Mouse (Mus musculus) gastrocnemius, postnatal 4 days (tissue): ENCODE data around the gene Bricd5. TPM values are rescaled to one million over a fixed set of nuclear protein-coding genes. Genes with fewer than 3 reads are reported as not detected.

ENCODE experiments used
- DNase-seq, 2 experiments: peaks; one replicate each; pipeline ENCODE4 v3.0.0; 2021 to 2022; ENCODE audit warnings: low spot score in 2 of 2, mixed read lengths in 2 of 2
- total RNA-seq, 2 experiments: library from RNA; stranded (reverse); gene quantifications; 2 replicates each; pipeline ENCODE4 v1.2.3; 2021

Bricd5 gene
- total RNA-seq, 2 experiments from 2014 or later: 0.91 to 1.5 TPM

DNA sequence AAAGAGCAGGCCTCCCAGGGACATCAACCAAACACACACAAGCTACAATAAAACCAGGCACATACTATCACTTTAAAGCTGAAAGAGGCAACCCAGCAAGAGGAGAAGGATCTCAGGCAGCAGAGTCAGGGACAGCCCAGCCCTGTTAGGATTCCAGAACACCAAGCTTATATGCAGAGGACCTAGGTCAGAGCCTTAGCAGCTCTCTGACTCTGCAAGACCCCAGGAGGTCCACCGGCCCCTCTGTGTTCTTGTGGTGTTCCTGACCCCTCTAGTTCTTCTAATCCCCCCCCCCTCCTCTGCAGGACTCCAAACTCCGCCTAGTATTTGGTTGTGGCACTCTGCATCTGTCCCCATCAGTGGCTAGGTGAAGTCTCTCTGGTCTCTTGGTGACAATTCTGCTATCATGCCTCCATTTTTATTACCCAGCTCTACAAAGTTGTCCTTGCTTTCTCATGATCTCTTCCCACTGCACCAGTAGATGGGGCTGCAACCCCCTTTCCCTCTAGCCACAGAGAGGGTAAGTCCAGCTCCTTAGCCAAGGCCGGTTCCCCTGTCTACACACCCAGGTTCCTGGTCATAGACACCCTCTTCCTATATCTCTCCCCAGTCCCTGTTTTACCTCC is 6.6 kb downstream of the Bricd5 start:
- DNase-seq: no peak

- DNase-seq: no peak
Observed at GRCm38 (mm10) chr17:24481027-24481815, 7.5 kb downstream of the Bricd5 start.

DNA sequence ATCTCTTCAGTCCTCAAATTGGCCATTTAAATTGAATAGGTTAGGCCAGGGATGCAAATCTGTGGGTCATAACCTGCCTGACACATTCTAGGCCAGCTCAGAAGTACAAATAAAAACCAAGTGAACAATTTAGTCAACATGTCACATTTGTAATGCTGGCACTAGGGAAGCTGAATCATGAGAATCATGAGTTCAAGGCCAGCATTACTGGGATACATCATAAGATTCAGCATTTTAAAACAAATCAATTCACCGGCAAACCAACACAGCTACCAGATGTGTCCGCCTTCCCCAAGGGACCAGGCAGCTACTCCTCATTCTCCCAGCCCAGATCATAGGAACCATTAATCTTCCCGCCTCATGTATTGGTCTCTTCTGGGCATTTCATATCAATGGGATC is 9.8 kb downstream of the Bricd5 start:
- DNase-seq: no peak

DNA sequence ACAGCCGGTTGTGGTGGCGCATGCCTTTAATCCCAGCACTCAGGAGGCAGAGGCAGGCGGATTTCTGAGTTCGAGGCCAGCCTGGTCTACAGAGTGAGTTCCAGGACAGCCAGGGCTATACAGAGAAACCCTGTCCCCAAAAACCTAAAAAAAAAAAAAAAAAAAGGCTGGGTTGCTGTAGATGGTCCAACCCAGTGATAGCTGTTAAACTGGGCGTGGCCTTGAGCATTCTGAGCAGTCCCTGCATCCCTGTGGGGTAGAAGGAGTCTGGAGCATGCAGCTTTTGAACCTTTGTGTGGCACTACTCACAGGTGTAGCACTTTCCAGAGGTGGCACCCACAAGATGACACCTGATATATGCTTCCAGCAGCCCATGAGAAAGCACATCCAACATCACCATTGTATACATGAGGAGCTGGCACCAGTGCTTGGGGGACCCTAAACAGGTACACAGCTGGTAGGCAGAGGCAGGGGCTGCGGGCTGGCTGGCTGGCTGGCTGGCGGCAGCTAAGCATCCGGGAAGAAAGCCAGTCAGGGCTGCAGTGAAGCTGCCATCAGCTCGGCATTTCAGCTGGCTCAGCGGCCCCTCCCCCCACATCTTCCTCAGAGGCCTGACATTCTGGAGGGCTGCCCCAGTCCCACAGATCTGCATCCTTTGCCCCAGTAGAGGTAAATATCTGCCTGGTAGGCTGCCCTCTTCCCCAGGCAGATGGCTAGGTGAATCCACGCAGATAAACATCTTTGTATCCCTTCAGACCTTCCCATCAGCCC is 11.6 kb downstream of the Bricd5 start:
- peak in 1 of 2 experiments; percentile 37 for DNase-seq

DNA sequence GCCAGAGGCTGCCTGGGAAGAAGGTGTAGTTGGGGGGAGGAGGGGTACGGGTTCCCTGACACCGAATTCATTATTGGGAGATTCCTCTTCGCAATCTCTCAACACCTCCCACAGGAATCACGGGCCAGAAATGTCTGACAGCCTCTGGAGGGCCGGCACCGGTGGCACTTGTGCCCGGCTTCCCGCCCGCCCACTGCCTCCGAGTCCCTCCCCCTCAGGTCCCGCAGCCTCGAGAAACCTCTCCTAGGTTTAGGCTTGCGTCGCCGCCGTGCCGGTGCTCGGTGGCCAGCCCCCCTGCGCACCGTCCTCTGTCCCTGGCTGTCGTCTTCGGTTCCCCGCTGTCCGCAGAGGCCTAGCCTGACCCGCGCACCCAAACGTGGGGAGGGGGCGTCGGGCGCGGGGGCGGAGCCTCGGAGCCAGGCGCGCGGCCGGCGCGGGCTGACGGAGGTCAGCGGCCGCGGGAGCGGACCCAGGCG is 14.5 kb downstream of the Bricd5 start, which contains the start of gene Caskin1:
Gene Caskin1 (plus strand): TSS at position 416 of the 476 bp plus-strand sequence.
- DNase-seq: no peak

DNA sequence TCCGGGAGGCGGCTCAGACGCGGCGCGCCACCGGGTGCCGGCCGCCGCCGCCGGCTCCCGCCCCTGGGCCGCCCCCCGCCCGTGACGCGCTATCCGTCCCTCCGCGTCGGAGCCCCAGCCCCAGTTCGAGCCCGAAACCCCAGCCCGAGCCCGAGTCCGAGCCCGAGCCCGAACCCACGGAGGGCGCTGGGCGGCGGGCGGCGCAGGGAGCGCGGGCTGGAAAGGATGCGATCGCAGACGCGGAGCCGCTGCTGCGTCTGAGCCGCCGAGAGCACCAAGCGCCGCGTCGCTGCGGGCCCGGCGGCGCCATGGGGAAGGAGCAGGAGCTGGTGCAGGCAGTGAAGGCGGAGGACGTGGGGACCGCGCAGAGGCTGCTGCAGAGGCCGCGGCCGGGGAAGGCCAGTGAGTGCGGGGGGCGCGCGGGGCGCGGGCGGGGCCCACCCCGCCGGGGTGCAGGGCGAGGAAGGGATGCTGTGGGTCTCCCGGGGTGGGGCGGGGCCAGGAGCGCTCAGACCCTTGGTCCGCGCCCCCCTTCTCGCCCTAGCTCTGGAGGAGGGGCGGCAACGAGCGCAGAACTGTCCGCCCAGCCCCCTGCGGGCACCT is 15.1 kb downstream of the Bricd5 start:
- peak in 1 of 2 experiments; percentile 40 for DNase-seq

- no peak for DNase-seq
Observed at GRCm38 (mm10) chr17:24489265-24490030, 15.8 kb downstream of the Bricd5 start.

GRCm38 (mm10) chr17:24490399-24490798 is 16.7 kb downstream of the Bricd5 start:
- DNase-seq: no peak

- DNase-seq: peak in 1 of 2 experiments; percentile 63
Observed at GRCm38 (mm10) chr17:24494627-24495335, 21.1 kb downstream of the Bricd5 start.

DNA sequence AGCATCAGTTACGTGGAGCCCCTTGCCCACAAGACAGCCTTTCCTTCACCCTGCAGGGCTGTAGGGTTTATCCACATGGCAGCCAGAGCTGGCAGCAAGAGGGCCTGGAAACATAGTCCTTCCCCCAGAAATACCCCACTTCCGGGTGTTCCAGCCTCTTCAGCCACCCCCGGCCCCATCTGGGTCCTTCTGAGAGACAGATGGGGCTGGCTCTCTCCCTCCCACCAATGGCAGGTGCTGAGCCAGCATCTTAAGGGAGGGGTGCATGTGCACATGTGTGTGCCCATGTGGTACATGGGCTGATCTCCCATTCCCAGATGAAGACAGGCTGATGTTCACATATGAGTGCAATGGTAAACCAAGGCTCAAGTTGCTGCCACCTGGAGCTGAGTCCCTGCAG is 21.8 kb downstream of the Bricd5 start:
- no peak for DNase-seq

- no peak for DNase-seq
Observed at GRCm38 (mm10) chr17:24496026-24496425, 22.3 kb downstream of the Bricd5 start.

DNA sequence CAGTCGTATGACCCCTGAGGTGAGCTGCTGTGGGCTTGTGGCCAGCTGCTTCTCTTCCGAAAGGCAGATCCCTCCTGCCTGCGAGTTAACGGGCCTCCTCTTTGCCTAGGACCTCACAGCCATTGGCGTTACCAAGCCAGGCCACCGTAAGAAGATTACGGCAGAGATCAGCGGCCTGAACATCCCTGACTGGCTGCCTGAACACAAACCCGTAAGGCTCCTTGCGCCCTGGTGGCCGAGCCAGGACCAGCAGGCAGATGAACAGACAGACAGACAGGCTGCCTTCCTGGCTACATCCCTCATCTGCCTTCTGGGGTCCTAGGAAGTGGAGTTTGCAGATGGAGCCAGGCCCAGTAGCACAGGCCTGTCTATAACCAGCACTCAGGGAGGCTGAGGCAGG is 28.5 kb downstream of the Bricd5 start:
- DNase-seq: no peak

DNA sequence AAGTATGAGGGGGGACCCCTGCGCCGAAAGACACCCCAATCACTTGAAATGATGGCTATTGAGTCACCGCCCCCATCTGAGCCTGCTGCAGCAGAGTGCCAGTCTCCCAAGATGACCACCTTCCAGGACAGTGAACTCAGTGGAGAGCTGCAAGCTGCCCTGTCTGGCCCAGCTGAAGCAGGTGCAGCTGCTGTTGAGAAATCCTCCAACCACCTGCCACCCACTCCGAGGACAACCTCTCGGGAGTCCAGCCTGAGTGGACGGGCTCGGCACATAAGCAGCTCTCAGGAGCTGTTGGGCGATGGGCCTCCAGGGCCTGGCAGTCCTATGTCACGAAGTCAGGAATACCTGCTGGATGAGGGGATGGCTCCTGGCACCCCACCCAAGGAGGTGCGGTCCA is 30.4 kb downstream of the Bricd5 start:
- no peak for DNase-seq

DNA sequence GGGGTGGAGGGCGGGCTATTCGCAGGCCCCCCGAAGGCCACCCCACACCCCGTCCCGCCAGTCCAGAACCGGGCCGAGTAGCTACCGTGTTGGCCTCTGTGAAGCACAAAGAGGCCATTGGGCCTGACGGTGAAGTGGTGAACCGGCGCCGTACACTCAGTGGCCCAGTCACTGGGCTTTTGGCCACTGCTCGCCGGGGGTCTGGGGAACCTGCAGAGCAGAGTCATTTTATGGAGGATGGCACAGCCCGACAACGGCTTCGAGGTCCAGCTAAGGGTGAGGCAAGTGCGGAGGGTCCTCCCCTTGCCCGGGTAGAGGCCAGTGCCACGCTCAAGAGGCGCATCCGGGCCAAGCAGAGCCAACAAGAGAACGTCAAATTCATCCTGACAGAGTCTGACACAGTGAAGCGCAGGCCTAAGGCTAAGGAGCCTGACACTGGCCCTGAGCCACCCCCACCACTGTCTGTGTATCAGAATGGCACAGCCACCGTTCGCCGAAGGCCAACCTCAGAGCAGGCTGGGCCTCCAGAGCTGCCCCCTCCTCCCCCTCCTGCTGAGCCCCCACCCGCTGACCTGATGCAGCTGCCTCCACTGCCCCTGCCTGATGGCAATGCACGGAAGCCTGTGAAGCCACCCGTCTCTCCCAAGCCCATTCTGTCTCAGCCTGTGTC is 31.7 kb downstream of the Bricd5 start:
- DNase-seq: no peak

DNA sequence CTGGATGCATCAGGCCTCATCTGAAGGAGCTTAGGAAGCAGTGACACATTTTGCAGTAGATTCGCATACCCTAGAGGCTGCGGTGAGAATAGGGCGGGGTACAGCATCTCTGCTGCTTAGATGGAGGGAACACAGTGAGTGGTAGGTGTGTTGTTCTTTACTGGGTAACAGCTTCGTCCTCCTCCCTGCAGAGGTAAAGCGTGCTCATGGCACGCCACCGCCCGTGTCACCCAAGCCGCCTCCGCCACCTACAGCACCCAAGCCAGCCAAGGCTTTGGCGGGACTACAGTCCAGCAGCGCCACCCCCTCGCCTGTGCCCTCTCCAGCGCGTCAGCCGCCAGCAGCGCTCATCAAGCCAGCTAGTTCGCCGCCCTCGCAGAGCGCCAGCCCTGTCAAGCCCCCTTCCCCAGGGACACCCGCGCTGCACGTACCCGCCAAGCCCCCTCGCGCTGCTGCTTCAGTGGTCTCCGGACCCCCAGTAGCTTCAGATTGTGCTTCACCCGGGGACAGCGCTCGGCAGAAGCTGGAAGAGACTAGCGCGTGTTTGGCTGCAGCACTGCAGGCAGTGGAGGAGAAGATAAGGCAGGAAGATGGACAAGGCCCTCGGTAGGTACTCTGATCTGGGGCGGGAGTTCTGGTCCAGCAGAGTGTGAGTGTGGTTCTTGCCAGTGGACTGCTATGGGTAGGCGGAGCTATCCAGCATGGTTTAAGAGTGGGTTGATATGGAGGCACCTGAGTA is 32.8 kb downstream of the Bricd5 start:
- no peak for DNase-seq

- no peak for DNase-seq
Observed at GRCm38 (mm10) chr17:24507129-24507664, 33.5 kb downstream of the Bricd5 start.

DNA sequence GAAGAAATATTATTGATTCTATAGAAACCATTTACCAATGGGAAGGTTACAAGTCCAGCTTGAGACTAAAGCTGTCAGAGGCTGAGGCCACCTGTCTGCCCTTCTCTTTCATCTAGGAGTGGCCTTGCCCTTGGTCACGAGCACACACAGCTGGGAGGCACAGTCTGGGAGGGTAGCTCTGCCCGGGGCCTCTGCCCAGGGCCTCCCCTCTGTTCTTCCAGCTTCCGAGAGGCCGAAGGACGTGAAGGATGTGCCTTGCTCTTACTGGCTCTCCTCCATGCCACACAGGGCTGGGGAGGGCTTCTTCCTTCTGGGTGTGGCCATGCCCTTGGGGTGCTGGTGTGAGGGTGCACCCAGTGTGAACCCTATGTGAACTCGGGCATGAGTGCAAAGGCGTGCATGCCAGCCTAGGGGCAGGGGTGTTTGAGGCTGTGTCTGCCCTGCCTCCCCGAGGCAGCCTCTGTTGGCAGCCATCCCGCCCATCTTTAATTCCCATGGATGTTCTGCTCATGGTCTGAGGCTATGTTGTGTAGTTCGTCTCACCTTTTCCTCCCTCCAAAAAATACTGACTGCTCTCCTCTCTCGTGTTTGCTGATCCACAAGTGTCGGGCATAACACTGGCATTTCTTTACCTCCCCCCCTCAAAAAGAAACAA is 34.2 kb downstream of the Bricd5 start:
- no peak for DNase-seq

GRCm38 (mm10) chr17:24513609-24514008 is 39.9 kb downstream of the Bricd5 start:
- DNase-seq: no peak
